Mouse (Mus musculus) retina, postnatal 1 day (tissue): Measurements from ENCODE around the gene Slc30a6.

Source experiments
- DNase-seq: peaks from one replicate; pipeline ENCODE4 v3.0.0-alpha.2; 2012

The Slc30a6 gene

GRCm38 (mm10) chr17:74395383-74396065, at the start of gene Slc30a6:
Slc30a6 (plus strand) TSS chr17:74395608.
- peak; percentile 98 for DNase-seq

- DNase-seq = no peak
These were observed 31.8 kb upstream of the Slc30a6 start for GRCm38 (mm10) chr17:74363592-74363991.

- DNase-seq = no peak
These were observed 18.5 kb upstream of the Slc30a6 start for GRCm38 (mm10) chr17:74376916-74377315.

GRCm38 (mm10) chr17:74386657-74387056, 8.8 kb upstream of the Slc30a6 start:
- no peak for DNase-seq

GRCm38 (mm10) chr17:74389847-74390246, 5.6 kb upstream of the Slc30a6 start:
- no peak for DNase-seq

GRCm38 (mm10) chr17:74394381-74394780, 1.0 kb upstream of the Slc30a6 start:
- no peak for DNase-seq

- peak; percentile 7 for DNase-seq
These were observed 553 bp upstream of the Slc30a6 start for GRCm38 (mm10) chr17:74394855-74395254.

- DNase-seq = no peak
These were observed 1.4 kb downstream of the Slc30a6 start for GRCm38 (mm10) chr17:74396766-74397165.

- no peak for DNase-seq
These were observed 1.8 kb downstream of the Slc30a6 start for GRCm38 (mm10) chr17:74397173-74397572.

GRCm38 (mm10) chr17:74402486-74403222, 7.2 kb downstream of the Slc30a6 start:
- DNase-seq = no peak

GRCm38 (mm10) chr17:74406487-74406886, 11.1 kb downstream of the Slc30a6 start:
- no peak for DNase-seq

- DNase-seq = peak; percentile 43
These were observed 14.3 kb downstream of the Slc30a6 start for GRCm38 (mm10) chr17:74409722-74410121.

GRCm38 (mm10) chr17:74413324-74413723, 17.9 kb downstream of the Slc30a6 start:
- no peak for DNase-seq

- DNase-seq = no peak
These were observed 19.3 kb downstream of the Slc30a6 start for GRCm38 (mm10) chr17:74414671-74415070.

GRCm38 (mm10) chr17:74416841-74417360, 21.5 kb downstream of the Slc30a6 start:
- no peak for DNase-seq

- DNase-seq = no peak
These were observed 22.8 kb downstream of the Slc30a6 start for GRCm38 (mm10) chr17:74418171-74418570.

- no peak for DNase-seq
These were observed 25.2 kb downstream of the Slc30a6 start for GRCm38 (mm10) chr17:74420656-74421055.

GRCm38 (mm10) chr17:74424401-74425005, 29.1 kb downstream of the Slc30a6 start:
- DNase-seq = no peak

GRCm38 (mm10) chr17:74430074-74430473, 34.7 kb downstream of the Slc30a6 start:
- DNase-seq = no peak

GRCm38 (mm10) chr17:74431481-74431880, 36.1 kb downstream of the Slc30a6 start:
- peak; percentile 50 for DNase-seq

- no peak for DNase-seq
These were observed 37.2 kb downstream of the Slc30a6 start for GRCm38 (mm10) chr17:74432631-74433030.

- DNase-seq = no peak
These were observed 42.4 kb downstream of the Slc30a6 start for GRCm38 (mm10) chr17:74437762-74438161.

GRCm38 (mm10) chr17:74440486-74440885, 45.1 kb downstream of the Slc30a6 start:
- DNase-seq = no peak

- no peak for DNase-seq
These were observed 54.4 kb downstream of the Slc30a6 start for GRCm38 (mm10) chr17:74449776-74450175.
